Mouse (Mus musculus): ENCODE measurements at regions not wholly inside any gene's neighbourhood (a gene's known extent, or its start where the extent isn't known, plus 50 kb on each side); places are given as distances from the start of the nearest gene placed in this dataset.

- DNase-seq (ENCODE audit: low spot score) = peak; percentile 33
These were observed 332.8 kb upstream of the Camk1g start for GRCm38 (mm10) chr1:193702707-193703419.

GRCm38 (mm10) chr1:193700217-193700616 is 330.1 kb upstream of the Camk1g start:
- no peak for DNase-seq (ENCODE audit: low spot score)

GRCm38 (mm10) chr1:193698603-193699266 is 328.6 kb upstream of the Camk1g start:
- peak; percentile 57 for DNase-seq (ENCODE audit: low spot score)

DNA sequence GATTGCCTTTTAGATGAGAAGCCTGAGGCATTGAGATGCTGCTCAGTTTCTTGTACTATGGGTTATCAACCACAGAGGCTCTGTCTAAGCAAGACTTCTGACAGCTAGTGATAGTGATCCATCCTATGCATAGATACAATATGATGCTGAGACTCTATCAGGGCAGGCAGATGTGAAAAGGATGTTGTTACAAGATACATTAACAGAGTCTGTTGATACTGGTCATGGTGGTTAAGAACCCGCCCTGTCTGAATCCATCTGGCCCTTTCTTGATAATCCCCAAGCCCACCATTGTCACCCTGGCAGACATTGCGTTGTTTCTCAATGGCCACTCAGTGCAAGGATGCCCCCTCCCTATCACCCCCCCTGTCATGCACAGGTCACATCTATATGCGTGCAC is 327.8 kb upstream of the Camk1g start:
- DNase-seq (ENCODE audit: low spot score) = no peak

- DNase-seq (ENCODE audit: low spot score) = peak; percentile 19
These were observed 326.9 kb upstream of the Camk1g start for GRCm38 (mm10) chr1:193697001-193697400.

DNA sequence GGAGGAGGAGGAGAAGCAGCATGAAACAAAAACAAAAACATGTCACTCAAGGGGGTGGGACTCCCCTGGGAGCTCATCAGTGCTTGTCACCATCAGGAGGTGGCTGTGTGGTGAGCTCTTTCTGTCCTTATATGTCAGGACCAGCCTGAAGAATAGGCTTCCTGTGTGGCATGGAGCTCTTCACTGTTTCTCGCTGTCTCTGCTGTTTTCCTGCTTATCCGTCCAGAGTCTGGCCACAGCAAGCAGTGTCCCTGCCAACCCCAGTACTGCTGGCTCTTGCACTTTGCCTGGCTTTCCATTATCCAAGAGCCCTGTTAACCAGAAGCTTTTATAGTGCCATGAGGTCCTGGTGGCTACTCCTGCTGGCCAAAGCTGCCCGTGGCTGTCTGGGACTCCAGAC is 322.9 kb upstream of the Camk1g start:
- DNase-seq (ENCODE audit: low spot score) = peak; percentile 24

DNA sequence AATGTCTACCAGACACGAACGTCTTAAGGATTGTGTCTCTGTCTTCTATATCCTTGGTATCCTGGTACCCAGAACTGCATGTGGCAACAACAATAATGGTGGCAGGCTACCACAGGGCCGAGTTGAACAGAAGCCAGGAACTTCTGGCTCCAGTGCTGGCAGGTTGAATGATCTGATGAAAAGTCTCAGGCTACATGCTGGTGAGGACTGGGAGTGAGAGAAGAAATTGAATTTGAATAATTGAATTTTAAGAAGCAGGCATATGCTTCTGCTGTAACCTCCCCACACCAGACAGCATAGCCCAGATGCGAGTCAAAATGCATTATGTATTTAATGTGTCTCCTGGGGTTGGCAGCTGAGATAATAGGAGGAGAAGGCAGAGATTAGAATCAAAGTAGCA is 319.5 kb upstream of the Camk1g start:
- DNase-seq (ENCODE audit: low spot score) = no peak

DNA sequence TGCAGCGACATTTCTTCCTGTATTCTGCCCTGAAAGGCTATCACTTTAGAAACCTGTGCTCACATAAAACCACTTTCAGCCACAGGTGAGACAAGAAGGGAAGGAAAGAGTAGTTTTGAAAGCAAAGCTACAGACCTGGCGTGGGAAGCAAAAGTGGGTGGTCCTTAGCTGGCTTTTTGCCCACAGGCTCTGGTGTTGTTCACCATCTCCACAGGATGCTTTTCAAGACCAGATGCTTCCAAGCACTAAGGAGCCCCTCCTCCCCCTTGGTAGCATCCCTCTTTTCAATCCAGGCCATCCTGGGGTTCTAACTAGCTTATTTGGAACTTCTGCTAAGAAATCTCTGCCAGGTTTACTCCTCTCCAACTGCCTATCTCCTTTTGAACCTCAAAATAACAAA is 312.8 kb upstream of the Camk1g start:
- DNase-seq (ENCODE audit: low spot score) = no peak

- no peak for DNase-seq (ENCODE audit: low spot score)
These were observed 308.4 kb upstream of the Camk1g start for GRCm38 (mm10) chr1:193678448-193678847.

DNA sequence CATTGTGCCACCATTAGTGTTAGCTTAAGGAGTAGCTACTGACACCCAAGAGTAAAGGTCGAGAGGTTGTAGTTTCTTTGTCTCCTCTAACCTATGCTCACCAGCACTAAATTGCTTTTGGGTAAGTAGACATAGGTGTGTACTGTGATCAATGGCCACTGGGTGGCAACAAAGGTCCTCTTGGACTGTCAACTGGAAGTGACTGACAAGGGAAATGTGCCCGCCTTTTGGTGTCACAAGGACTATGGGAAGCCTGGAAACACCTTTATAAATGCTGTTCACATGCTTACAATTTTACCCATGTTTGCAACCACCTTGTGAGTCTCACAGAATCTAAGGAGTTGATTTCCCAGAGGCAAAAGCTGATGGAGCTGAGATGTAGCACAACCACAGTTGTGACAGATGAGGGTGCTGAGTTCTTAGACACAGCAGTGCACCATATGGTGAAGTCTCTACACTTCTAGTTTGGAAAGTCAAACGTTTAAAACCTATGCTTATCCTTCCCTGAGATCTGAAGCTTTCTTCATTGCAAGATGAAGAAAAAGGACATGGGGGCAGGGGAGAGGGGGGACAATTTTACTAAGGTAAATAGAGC is 303.2 kb upstream of the Camk1g start:
- DNase-seq (ENCODE audit: low spot score) = peak; percentile 16

- no peak for DNase-seq (ENCODE audit: low spot score)
These were observed 302.6 kb upstream of the Camk1g start for GRCm38 (mm10) chr1:193672681-193673080.

DNA sequence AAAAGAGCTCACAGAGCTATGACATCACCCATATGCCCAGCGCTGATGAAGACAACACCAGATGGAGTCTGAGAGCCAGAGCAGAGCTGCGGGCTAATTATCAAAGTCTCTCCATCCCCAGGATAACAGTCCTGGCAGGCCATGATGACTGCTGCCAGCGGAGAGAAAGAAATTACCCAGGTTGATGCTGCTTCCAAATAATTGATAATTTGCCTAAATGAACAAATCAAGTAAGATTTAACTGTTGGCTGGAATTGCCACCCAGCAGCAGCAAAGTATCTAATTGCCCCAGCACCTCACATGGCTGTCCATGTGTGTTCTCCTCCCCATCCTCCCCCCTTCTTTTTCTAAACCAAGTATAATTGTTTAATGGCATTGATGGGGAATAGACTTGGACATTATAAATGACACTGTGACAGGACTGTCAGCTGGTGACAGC is 301.7 kb upstream of the Camk1g start:
- no peak for DNase-seq (ENCODE audit: low spot score)

DNA sequence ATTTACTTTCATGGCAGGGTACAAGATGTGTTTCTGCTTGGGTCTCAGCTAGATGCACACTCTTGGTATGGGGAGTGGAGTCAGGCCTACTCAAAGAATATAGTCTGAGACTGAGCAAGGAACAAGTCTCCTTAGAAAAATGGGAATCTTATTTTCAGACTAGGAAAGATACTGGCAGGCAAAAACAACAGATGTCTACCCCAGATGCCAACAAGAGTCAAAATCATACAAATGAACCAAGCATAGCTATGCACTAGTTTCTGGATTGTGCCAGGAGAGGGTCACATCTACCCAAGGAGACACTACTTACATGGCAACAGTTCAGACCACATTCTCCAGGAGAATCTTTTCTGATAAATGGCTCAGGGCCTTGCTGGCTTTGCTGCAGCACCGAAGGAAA is 300.9 kb upstream of the Camk1g start:
- DNase-seq (ENCODE audit: low spot score) = no peak

- no peak for DNase-seq (ENCODE audit: low spot score)
These were observed 299.9 kb upstream of the Camk1g start for GRCm38 (mm10) chr1:193670008-193670407.

- DNase-seq (ENCODE audit: low spot score) = peak; percentile 46
These were observed 298.7 kb upstream of the Camk1g start for GRCm38 (mm10) chr1:193668841-193669240.

- DNase-seq (ENCODE audit: low spot score) = peak; percentile 28
These were observed 295.8 kb upstream of the Camk1g start for GRCm38 (mm10) chr1:193665854-193666253.

- DNase-seq (ENCODE audit: low spot score) = no peak
These were observed 294.5 kb upstream of the Camk1g start for GRCm38 (mm10) chr1:193664569-193664968.

- no peak for DNase-seq (ENCODE audit: low spot score)
These were observed 293.5 kb upstream of the Camk1g start for GRCm38 (mm10) chr1:193663587-193663986.

GRCm38 (mm10) chr1:193662166-193662890 is 292.2 kb upstream of the Camk1g start:
- no peak for DNase-seq (ENCODE audit: low spot score)

DNA sequence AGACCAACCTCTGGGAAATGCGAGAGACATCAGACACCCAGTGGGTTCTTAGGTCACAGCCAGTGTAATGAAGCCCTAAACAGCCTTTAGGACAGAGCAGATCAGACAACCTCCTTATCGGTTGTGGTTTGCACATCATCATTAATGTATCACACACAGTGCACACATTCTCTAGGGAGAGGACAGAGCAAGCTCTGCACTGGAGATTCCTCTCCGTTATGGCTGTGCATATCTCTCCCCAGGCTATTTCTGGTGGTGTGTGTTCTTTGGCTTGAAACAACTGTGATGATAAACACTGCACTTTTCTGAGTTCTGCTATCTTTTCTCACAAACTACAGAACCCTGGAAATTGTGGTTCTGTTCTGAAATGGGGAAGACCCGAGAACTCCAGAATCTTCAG is 291.3 kb upstream of the Camk1g start:
- DNase-seq (ENCODE audit: low spot score) = no peak

GRCm38 (mm10) chr1:193655076-193655677 is 285.1 kb upstream of the Camk1g start:
- peak; percentile 16 for DNase-seq (ENCODE audit: low spot score)

DNA sequence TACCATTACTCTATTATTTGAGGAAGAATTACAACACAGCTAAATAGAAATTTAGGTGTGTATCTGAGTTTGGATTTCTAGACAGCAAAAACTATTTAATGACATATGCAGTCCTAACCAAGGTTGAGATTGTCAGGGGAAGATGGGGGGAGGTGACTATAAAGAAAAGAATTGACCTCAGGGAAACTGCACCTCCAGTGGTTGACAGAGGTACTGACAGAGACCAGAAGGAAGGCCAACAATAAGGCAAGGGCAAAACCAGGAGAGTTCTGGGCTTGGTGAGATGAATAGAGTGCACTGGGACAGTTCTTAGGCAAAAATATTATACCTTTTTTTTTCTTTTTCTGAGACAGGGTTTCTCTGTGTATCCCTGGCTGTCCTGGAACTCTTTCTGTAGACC is 280.2 kb upstream of the Camk1g start:
- DNase-seq (ENCODE audit: low spot score) = no peak

Measured in heart, adult 8-10 months (tissue).